Mouse (Mus musculus) layer of hippocampus, adult 8-10 months (tissue): ENCODE measurements around the gene Wif1. TPM values are rescaled to one million over a fixed set of nuclear protein-coding genes. Genes with fewer than 3 reads are reported as not detected.

Experiments used
- DNase-seq, 2 experiments: peaks; one replicate each; pipeline ENCODE4 v3.0.0; 2022; ENCODE audit warnings: low spot score in 2 of 2
- total RNA-seq, 4 experiments: library from RNA; stranded (reverse); gene quantifications; 2 replicates each; pipeline ENCODE4 v1.2.4; 2022

Gene Wif1
- total RNA-seq, 4 experiments from 2014 or later = 0.71 to 1.1 (median 0.96) TPM

DNA sequence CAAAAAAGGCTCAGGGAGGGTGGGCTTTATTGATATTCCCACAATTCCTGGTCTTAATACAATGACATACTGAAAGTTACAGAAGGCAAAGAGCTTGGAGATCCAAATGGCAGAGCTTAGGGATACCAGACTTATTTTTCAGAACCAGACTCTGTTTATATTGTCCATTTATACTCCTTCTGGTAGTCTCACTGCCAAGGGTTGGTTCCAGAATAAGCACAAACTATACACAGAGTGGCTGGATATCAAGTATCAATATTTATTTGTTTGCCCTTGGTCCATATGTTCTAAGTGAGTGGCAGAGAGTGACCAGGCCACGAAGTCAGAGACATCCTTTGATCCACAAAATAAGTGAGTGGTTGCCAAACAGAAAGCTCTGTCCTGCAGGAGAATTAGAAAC is 34.2 kb downstream of the Wif1 start:
- no peak for DNase-seq

DNA sequence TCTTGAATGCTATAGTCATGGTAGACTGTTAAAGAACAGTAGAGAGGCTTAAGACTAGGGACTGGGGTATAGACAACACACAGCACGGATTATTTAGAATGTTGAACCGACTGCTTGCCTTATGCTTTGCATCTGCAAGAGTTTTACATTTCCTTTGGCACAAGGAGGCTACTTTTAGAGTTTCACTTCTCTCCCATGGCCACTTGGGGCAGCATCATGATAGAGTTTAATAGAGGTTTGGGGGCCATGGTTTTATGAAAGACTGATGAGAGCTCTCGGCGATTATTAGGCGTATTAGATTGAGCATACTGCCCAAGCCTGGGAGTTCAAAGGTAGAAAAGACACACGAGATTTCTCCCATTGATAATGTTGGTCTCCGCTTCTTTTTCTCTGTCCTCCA is 37.0 kb downstream of the Wif1 start:
- DNase-seq = no peak

GRCm38 (mm10) chr10:121080500-121080899 is 46.7 kb downstream of the Wif1 start:
- DNase-seq = no peak

DNA sequence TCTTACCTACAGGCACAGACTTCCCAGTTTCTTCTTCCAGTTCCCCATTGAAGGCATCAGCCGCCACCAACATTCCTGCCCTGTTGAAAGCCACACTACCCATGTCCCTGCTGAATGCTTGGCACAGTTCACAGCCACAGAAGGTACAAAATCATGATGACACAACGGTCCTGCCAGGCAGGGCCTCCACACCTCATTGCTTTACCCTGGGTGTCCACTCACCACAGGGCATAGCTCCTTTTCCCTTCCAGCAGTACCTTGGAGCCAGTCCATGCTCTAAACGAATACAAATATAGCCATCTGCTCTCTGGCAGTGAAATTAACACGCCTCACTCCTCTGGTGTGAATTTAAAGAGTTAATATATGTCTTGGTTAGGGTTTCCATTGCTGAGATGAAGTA is 49.1 kb downstream of the Wif1 start:
- no peak for DNase-seq

GRCm38 (mm10) chr10:121083512-121083911 is 49.8 kb downstream of the Wif1 start:
- no peak for DNase-seq

- no peak for DNase-seq
These were observed 54.9 kb downstream of the Wif1 start for GRCm38 (mm10) chr10:121088679-121089078.

DNA sequence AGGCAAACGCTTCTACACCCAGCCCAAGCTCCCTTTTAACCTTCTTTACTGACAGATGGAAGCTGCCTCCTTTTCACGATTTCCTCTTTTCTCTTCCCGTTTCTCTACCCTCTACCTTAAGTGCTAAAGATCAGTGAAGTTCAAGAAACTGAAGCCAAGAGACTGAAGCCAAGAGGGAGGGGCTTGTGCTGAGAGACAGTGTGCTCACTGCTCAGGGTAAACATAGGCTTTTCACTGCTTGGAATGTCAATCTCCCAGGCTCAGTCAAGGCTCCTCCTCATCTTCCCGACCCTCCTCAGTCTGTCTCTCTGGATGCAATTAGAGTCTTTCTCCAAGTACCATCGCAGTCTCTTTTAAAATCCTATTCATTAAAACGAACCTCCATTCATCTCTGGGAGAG is 55.6 kb downstream of the Wif1 start:
- no peak for DNase-seq

GRCm38 (mm10) chr10:121090006-121090405 is 56.2 kb downstream of the Wif1 start:
- no peak for DNase-seq

DNA sequence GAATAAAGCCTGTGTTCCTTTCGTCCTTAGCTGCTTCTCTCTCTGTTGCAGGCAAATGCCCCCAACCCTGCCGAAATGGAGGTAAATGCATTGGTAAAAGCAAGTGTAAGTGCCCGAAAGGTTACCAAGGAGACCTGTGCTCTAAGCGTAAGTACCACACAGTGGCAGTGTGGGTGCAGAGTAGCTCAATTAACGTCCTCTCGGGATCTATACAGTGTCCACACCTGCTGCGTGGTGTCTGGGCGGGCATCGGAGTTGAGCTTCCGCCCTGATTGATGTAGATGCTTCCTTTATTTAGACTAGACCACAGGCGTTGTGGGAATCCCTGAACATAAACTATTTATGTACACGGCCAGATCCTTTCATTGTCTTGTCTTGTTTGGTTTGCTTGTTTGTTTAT is 62.2 kb downstream of the Wif1 start:
- DNase-seq = no peak

DNA sequence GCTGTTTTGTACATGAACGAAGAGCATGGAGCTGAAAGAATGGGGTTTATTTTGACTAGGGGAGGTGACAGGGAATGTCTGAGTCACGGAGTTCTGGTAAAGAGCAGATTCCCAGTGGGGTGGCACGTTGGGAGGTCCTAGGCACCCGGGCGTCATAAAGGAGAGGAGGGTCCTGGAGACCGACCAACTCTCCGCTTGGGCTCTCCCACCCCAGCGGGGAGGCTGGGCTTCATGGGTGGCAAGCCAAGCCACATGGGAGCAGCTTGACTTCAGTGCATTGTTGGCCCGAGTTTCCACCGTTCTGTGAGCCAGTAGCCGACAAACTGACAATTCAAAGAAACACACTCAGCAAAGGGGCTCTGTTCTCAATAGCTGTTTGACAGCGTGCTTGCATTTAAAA is 64.5 kb downstream of the Wif1 start:
- DNase-seq = no peak

- DNase-seq = no peak
These were observed 65.9 kb downstream of the Wif1 start for GRCm38 (mm10) chr10:121099658-121100057.

- no peak for DNase-seq
These were observed 82.4 kb downstream of the Wif1 start for GRCm38 (mm10) chr10:121116115-121116514.

GRCm38 (mm10) chr10:121116636-121117035 is 82.9 kb downstream of the Wif1 start:
- no peak for DNase-seq

DNA sequence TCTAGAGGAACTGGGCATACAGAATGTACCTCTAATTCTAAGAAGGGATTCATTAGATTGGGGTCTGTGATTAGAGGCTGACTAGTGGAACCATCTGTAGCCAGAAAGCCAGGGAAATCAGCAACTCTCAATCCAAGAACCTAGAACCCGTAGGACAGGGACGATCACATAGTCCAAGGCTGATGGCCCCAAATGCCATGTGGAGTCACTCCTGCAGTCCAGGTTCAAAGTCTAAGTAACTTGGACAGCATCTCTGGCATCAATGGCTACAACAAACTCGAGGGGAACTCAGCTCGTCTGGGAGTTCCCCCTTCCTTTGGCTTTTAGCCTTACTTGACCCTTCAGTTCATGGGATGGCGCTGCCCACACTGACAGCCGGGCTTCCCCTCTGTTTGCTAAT is 87.0 kb downstream of the Wif1 start:
- no peak for DNase-seq

DNA sequence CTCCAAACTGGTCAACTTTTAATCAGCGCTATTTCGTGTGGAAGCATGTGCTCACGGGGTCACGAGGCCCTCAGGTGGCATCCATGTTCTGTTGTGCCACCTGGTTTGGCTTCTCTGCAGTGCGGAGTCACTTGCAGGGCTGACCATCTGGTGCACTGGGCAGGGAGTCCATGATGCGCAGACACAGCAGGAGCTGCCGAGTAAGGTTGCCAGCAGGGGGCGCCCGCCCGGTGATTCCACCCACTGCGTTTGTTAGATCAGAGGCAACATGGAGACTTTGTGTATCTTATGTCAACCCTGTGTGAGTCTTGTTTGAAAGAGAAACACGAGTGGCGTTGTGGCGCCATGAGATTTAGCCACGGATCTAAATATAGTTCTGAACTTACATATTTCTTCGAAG is 90.7 kb downstream of the Wif1 start:
- no peak for DNase-seq

- DNase-seq = no peak
These were observed 95.5 kb downstream of the Wif1 start for GRCm38 (mm10) chr10:121129000-121129925.

Other genes starting within 250 kb of the Wif1 start
- gene Msrb3, start 134.9 kb upstream of the Wif1 start, total RNA-seq = 1 to 10 TPM; 3.7 to 5.1 (median 4.7) TPM
- 10 to 100 TPM; 31.0 to 35.2 (median 32.3) TPM for gene Lemd3, start 54.6 kb upstream of the Wif1 start, total RNA-seq